Mouse (Mus musculus) brain, adult 2 months (tissue): ENCODE data around the gene Adgre4.

Experiments used
- DNase-seq: peaks from one replicate; pipeline ENCODE4 v3.0.0; 2011; ENCODE audit warnings: low read depth, low spot score

Adgre4 gene

DNA sequence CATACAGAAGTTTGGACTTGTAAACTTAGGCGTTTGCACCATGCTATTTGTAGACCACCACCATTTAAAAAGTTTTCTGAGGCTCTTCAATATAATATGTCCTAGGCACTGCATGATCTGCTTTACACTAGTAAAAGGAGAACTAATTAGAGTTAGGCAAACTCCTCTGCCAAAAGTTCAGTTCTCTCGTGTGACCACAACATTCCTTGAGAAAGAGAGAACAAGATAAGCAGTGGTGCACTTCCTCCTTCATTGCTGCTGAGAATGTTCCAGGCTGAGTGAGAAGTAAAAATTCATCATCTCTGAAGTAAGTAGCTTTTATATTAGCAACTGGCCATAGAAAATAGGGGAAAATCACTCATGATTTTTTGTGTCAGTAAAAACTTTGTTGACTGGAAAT lies at the start of gene Adgre4:
Adgre4 (plus strand) TSS at position 199 of the 400 bp plus-strand sequence.
- DNase-seq = peak; percentile 2

DNA sequence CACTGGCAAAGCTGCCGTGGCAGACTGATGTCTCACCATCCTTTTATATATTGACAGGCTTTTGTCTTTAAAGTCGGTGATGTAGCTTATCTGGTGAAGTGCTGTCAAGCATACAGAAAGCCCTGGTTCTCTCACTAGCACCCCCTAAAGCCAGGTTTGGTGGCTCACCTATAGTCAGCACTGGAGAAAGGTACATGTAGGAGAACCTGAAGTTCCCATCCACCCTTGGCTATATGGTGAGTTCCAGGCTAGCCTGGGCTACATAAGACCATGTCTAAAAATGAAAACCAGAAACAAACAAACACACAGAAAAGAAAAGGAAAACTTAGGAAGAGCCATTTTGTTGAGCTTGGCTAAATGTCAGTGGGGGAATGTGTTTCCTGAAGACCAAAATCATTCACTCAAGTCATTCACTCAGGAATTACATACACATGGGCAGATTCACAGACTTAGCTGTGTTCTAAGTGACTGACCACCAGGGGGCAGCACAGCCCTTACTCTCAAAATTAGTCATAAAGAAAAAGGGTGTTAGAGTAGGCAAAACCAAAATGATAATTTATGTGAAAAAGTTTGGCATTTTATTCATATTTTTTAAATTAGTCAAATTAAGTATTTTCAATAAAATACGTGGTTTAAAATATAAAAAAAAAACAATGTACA lies 47.5 kb upstream of the Adgre4 start:
- peak; percentile 92 for DNase-seq

DNA sequence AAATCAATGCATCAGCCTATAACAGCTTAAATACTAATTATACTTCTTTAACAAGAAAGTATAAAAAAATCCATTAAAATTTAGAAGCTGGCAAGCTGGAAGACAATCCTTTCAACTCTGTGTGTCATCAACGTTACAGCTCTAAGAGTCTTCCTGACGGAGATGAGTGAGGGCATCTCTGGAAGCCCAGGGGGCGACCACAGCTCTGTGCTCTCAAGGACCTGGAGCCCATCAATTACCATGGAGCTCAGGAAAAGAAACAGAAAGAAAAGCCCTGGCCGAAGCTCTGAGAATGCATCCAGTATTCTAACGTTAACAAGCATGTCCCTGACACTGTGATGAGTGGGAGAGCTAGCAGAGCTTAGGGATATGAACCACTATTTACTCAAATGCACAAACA lies 46.9 kb upstream of the Adgre4 start:
- DNase-seq = no peak

DNA sequence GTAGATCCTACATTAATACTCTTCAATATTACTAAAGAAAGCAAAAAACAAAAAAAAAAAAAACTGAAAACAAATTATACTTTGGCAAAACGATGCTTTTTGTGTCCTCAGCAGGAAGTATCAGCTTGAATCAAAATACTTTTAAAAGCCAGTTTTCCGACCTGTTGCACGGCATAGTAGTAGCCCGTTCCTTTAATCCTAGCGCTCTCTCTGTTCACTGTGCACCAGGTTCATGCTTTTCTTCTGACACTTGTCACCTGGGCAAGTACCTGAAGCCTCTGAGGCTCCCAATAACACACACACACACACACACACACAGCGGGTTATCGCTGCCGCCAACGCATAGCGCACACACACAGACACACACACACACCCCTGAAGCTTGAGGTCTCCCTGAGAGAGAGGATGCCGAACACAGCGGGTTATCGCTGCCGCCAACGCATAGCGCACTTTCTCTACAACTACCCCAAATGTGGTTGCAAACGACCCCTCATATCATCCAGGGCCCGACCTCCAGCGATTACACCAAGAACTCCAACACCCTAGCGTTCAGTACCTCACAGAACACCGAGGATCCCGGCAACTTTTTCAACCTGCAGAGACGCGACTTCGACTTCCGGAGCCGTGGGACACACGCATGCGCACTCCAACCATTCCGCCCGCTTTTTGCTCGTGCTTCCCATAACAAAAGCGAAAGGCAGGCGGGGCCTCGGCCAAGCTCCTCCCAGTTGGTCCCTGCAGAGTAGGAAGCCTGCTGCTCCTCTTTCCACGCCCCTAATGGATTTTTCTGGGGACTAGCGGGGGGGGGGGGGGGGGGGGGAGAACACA lies 37.6 kb upstream of the Adgre4 start, which contains the start of gene Pot1b:
Pot1b (minus strand) TSS at position 645 of the 828 bp plus-strand sequence.
- peak; percentile 98 for DNase-seq

DNA sequence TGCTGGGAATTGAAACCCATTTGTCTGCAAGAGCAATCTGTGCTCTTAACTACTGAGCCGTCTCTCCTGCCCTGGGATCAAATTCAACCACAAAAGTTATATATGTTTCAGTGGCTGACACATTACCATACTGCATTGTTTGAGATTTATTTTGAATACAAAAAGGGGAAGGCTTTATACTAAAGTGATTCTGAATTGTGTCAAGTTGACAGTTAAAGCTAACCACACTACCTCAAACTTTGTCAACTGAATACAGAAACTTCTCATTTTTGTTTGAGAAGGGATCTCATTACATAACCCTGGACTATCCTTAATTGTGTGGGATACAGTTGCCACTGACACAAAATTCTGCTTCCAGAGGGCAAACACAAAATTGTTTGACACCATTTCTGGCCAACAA lies 28.5 kb upstream of the Adgre4 start:
- no peak for DNase-seq

DNA sequence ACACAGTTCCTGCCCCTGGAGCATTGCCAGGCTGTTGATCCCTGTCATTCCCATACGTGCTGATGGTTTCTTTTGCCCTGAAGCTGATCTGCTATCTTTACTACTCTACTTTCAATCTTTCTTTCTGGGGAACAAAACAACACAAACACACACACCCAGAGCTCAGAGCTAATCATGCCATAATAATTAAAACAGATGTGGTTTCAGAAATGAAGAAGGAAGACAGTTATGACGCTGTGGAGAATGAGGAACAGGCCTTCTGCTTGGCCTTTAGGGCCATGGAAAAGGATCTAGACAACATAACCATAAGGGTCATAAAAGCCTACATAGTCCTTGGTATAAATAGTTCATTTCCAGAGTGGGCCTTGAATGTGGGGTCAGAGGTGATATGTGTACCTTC lies 27.5 kb upstream of the Adgre4 start:
- DNase-seq = no peak

DNA sequence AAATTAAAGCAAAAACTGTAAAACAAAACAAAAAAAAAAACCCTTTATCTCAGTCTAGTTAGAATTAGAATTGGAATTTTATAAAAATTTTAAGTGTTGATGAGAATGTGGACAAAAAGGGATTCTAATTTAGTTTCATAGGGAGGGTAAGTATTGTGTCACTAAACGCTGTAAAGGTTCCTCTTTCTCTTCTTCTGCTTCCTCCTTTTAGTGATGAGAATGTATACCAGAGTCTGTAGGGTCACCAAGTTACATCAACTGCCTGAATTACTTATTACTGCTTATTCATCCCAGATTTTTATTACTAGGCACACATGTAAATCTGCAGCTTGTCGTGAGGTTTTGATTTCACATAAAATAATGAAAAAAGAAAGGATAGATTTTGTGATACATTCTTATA lies 23.6 kb upstream of the Adgre4 start:
- DNase-seq = no peak

DNA sequence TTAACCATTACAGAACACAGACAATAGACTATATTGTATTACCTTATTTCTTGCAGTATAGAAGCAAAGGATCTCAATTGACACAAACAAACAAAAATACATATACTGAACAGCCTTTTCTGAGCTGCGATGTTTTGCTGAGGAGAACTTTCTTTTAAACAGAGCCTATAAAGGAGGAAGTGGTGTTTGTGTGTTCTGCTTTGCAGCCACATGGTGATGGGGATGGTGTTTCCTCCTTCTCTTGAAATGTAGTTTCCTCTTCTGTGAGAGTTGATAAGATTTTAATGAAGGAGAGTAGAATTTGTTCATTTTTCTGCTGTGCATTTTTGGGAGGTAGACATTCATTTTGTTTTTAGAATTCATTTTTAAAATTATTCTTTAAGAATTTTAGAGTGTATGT lies 13.1 kb upstream of the Adgre4 start:
- DNase-seq = peak; percentile 3

DNA sequence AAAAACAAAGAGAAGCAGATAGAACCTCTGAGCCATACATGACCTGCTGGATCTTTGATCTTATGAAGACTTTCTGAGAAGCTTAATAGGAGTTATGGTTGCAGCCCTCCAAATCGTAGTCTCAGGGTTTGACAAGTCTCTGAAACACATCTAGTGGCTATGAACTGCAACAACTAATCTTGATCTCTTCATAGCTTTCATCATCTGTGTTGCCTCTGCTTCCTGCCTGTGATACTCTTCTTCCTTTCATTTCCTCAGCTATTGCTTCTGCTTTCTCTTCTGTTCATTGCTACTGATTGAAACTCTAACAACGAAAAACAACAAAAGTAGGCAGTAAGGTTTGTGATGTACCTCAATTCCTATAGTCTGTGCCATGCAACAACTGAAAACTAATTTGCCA lies 1.4 kb downstream of the Adgre4 start:
- no peak for DNase-seq

DNA sequence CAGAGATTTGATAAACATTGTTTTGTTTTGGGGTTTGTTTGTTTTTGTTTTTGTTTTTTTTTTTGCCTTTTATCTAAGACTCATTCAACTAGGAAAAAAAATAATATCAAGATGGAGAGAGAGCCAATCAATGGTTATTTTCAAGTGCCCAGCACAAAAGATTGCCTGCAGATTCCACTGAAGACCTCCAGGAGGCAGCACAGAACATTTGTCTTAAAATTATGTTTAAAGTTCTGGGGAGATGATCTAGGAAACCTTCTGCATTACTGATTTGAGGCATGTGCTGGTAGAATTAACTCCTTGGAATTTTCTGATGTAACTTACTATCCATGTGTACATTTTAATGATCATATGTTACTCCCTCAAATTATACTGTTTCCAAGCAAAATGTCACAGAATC lies 63.9 kb downstream of the Adgre4 start:
- DNase-seq = peak; percentile 2

DNA sequence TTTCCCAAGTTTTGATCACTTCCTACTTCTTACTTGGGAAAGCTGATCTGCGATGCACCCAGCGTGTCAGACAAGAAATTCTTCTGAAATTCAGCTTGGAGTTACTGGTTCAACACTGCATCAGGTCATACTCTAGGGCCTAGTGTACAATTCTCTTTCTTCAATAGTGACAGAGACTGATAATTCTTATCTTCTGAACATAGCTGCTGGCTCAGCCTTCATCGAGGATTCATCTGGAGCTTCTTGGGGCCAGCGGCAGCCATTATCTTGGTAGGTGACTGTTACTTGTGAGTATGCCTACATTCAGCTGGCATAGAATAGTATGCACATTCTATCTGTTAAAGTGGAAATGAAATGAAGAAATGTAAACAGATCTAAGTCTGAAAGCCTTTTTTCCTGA lies 67.1 kb downstream of the Adgre4 start:
- DNase-seq = no peak

DNA sequence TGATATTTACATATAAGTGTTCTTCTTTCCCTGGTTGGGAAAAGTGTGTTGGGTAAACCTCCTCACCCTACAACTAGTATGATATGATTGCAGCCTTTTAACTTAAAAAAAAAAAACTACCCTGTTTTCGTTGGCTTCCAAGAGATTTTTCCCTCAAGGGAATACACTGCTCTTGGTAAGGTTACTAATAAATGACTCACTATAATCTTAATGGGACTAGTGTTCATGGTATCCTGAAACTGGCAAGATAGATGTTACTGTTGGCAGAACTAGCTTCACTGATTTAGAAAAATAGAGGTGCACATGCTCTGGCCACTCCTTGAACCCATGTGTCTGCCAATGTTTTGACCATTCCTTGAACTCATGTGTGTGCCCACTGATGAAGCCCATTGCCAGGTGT lies 71.8 kb downstream of the Adgre4 start:
- no peak for DNase-seq

DNA sequence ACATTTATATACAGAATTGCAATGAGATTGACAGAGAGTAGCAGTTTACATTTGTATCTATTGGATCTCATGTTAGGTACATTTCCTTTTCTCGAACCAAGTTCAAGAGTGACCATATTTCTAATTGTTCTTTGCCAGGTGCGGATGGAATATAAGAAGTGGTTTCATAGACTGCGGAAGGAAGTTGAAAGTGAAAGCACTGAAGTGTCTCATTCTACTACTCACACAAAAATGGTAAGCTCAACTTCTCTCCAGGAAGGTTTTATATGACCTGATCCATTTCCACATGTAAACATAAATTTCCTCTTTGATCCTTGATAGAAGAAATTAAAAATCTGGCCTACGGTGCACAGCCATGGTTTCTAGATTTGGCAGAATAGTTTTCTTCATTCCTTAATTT lies 93.3 kb downstream of the Adgre4 start:
- no peak for DNase-seq

DNA sequence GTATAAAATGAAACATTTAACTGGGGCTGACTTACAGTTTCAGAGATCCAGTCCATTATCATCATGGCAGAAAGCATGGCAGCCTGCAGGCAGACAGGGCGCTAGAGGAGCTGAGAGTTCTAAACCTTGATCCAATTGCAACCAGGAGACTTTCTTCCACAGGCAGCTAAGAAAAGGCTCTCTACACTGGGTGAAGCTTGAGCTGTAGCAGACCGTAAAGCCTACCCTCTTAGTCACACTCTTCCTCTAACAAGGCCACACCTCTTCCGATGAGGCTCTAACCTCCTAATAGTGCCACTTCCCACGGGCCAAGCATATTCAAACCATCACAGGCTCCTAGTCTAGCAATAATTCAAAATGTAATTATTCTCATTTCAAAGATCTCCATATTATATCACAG lies 127.4 kb downstream of the Adgre4 start:
- DNase-seq = no peak

DNA sequence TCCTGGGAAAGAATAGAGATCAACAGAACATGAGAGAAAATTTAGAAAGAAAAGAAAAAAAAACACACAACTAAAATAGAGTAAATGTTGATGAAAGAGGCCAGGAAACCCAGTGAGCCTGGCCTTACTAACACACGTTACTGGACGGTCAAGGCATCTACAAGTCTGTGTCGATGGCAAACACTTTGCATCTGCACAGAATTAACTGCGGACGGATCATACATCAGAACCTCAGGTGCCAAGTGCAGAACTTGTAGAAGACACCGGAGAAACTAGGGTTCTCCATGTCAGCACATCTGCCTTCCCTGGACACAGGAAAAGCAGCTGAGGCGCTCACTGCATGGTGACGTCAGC lies 128.5 kb downstream of the Adgre4 start:
- peak; percentile 35 for DNase-seq

DNA sequence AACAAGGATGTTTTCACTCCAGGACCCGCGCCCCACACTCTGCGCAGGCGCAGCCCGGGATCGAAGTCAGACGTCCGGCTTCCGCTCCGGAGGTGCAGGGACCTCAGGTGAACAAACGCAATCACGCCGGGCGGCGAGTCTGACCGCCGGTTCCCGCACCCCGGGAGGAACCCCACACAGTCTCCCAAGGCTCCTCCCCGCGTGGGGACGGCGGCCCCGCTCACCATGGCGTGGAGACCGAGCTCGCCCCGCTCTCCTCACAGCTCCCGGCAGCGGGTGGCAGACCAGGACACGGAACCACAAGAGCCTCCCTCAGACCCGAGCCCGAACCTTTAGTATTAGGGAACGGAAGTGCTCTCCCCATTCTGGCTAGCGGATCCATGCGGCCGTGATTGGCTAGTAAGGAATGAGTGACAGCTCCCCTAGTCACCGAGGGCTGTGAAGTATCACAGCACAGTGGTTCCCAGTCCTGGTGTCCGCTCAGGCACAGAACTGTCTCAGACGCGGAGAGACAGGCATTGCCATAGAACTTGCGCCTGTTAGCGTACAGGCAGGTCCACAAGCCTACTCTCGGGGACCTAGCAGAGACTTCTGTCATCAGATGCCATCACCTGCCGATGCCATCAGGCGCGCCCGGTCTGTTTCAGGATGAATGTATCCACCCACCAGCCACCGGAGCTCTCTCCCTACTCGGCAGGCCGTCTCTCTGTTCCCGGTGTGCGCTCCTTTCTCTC lies 129.0 kb downstream of the Adgre4 start, which contains the start of gene Zfp119a:
Zfp119a (minus strand) TSS at position 295 of the 734 bp plus-strand sequence.
- peak; percentile 98 for DNase-seq

DNA sequence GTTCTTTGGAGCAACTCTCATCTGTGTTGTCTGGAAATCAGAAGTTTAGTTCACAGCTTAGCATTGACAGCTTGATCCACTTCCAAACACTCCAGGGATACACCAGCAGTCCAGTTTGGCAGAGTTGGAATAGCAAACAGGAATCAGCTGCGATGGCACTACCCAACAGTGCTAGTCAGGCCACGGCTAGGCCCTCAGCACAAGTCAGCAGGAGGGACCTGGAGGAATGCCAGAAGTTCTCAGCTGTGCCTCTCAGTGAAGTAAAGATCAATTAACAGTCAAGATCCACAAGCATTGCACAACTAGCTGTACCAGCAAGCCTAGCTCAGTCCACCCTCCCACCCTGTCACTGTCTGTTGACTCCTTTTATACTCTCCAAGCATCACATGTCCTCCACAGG lies 133.8 kb downstream of the Adgre4 start:
- DNase-seq = no peak

DNA sequence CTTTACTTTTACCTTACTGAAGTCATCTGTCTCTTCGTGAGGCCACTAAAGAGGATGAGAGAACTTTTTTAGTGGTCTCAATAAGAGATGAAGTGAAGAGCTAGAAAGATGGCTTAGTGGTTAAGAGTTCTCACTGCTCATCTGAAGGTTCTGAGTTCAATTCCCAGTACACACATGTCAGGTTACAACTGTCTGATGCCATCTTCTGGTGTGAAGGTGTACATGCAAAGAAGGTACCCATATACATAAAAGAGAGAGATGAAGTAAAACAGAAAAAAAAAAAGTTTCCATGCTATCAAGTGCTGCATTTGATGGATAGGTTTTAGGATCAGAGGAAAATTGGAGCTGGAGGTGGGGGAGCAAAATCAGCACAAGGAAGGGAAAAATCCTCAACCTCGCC lies 135.1 kb downstream of the Adgre4 start:
- no peak for DNase-seq

DNA sequence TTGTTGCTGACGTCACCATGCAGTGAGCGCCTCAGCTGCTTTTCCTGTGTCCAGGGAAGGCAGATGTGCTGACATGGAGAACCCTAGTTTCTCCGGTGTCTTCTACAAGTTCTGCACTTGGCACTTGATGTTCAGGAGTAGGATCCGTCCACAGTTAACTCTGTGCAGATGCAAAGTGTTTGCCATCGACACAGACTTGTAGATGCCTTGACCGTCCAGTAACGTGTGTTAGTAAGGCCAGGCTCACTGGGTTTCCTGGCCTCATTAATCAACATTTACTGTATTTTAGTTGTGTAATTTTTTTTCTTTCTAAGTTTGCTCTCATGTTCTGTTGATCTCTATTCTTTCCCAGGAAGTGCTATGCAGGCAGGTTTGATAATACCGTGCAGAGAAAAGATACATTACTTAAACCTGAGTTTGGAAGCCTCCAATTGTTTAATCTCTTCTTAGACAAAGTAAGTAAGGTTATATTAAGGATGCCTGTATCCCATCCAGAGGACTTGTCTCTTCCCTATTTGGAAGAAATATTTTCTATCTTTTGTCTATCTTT lies 142.7 kb downstream of the Adgre4 start:
- peak; percentile 12 for DNase-seq

DNA sequence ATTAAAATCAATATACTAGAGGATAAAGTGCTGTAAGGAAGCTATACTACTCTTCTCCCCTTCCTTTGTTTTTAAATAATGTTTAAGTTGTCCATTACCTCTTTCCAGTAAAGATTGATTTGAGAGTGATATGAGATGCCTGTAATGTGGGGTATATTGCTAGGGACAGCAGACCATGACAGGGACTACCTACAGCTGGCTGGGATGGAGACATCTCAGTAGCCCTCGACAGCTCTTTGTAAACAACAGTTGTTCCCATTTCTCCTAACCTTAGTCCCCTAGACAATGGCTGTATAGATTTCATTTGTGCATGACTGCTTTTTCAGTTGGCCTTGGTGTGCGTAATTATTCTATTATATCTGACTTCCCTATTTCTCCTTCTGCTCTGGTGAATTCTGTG lies 153.3 kb downstream of the Adgre4 start:
- DNase-seq = no peak
